Mouse (Mus musculus): ENCODE data around the gene Cdc42bpb.

DNA sequence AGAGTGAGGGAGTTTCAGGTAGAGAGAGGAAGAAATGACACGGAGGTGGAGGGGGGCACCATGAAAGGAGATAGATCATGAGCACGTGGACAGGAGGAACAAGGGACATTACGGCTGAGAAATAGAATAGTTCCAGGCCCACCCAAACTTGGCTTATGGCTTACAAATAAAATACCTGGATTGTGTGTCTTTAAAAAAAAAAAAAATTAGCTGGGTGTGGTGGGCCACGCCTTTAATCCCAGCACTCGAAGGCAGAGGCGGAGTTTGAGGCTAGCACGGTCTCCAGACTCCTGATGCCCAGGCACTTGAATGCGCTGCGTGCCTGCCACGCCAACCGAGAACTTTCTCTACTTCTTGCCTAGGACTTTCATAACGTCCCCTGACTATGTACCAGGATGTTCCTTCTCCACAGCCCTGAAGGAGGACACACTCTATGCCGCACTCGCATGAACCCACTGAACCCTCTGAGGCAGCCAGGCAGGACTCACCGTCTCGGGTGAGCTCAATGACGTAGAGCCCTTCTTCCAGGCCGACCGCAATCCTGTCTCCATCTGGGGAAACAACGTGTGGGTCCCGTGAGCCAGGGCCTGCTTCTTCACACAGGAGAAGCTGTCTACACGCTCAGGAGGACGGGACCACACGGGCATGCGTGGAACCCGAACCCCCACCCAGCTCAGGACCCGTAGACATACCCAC is 76.0 kb downstream of the Cdc42bpb start:
- no peak for TF ChIP-seq POLR2A (IDR thresholded peaks at IDR 0.05; ENCODE audit: low read depth, low read length)
- no peak for TF ChIP-seq CTCF (IDR thresholded peaks at IDR 0.05; ENCODE audit: extremely low read depth, insufficient read depth, insufficient read length, insufficient replicate concordance)

All from spleen, adult 2 months (tissue).